Mouse (Mus musculus) spleen, adult 2 months (tissue): ENCODE measurements around the gene Atp7a.

Experiments
- CTCF ChIP-seq: fragments of 200-500 bp; IDR thresholded peaks from 2 replicates; pipeline ENCODE4 v1.5.1; 2011; ENCODE audit warnings: mild to moderate bottlenecking, inconsistent platforms; ENCODE audit not compliant: insufficient read depth, insufficient read length, insufficient replicate concordance; ENCODE audit errors: extremely low read depth
- POLR2A ChIP-seq: fragments of 200-500 bp; IDR thresholded peaks from 2 replicates; pipeline ENCODE4 v1.6.1; 2011; ENCODE audit warnings: low read depth, low read length, inconsistent platforms

- no peak for TF ChIP-seq CTCF
- no peak for TF ChIP-seq POLR2A
Measured at GRCm38 (mm10) chrX:106017102-106017501, 10.0 kb upstream of the Atp7a start.
